Mouse (Mus musculus) hindlimb bud, embryonic 11.5 days (tissue): ENCODE results near the gene Rpl38.

Source experiments
- DNase-seq: peaks from one replicate; pipeline ENCODE4 v3.0.0-alpha.2; 2012; ENCODE audit warnings: low read depth, low spot score; ENCODE audit errors: extremely low spot score

Rpl38 gene

GRCm38 (mm10) chr11:114668301-114668710 lies at the start of gene Rpl38:
Gene Rpl38 (plus strand): TSS chr11:114668524.
- peak; percentile 98 for DNase-seq

GRCm38 (mm10) chr11:114618697-114619417 lies 49.5 kb upstream of the Rpl38 start:
- DNase-seq, result no peak

GRCm38 (mm10) chr11:114626071-114626690 lies 42.1 kb upstream of the Rpl38 start:
- no peak for DNase-seq

- no peak for DNase-seq
Measured at GRCm38 (mm10) chr11:114627036-114627435, 41.3 kb upstream of the Rpl38 start.

GRCm38 (mm10) chr11:114628032-114628431 lies 40.3 kb upstream of the Rpl38 start:
- DNase-seq, result no peak

DNA sequence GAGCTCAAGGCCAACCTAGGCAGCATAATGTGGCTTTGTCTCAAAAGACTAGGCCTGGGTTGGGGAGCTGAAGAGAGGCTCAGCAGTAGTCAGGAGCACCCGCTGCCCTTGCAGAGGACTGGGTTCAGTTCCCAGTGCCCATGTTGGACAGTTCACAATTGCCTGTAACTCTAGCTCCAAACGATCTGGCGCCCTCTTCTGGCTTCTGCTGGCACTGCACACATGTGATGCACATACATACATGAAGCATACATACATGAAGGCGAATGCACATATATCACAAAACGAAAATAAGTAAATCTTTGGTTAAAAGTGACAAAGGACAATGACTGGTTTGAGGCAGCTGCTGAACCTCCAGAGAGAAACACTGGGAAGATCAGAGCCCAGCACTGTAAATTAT lies 38.3 kb upstream of the Rpl38 start:
- no peak for DNase-seq

DNA sequence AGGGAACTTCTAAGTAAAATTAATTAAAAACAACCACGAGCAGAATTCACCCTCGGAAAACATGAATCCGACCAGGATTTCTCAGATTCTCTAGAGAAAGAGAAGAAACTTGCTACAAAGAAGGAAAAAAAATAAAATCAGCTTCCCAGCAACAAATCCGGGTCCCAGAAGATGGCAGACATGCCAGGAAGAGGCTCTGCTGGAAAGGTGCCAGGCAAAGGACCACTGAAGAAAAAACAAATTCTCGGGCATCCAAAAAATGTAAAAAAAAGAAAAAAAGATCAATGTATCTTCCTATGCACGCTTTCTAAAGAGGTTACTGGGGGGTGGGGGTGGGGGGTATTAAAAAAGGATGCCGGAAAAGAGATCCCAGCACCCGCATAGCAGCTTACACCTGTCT lies 36.1 kb upstream of the Rpl38 start:
- DNase-seq, result no peak

DNA sequence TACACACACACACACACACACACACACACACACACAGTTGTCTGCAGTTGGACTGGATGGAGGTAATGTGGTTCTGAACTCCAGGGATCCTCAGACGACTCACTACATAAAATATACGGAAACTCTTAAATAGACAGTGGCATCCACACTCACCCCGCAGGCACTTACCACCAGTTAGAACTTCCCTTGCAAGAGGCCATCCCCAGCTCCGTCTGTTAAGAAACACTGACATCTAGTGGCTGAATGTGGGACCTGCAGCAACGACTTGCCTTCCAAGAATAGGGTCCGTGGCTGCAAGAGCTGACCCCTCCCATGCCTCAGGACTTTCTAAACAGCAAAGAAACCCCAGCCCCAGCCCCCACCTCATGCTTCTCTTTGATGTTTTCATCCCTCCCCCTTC lies 32.0 kb upstream of the Rpl38 start:
- peak; percentile 89 for DNase-seq

- no peak for DNase-seq
Measured at GRCm38 (mm10) chr11:114636727-114637505, 31.4 kb upstream of the Rpl38 start.

DNA sequence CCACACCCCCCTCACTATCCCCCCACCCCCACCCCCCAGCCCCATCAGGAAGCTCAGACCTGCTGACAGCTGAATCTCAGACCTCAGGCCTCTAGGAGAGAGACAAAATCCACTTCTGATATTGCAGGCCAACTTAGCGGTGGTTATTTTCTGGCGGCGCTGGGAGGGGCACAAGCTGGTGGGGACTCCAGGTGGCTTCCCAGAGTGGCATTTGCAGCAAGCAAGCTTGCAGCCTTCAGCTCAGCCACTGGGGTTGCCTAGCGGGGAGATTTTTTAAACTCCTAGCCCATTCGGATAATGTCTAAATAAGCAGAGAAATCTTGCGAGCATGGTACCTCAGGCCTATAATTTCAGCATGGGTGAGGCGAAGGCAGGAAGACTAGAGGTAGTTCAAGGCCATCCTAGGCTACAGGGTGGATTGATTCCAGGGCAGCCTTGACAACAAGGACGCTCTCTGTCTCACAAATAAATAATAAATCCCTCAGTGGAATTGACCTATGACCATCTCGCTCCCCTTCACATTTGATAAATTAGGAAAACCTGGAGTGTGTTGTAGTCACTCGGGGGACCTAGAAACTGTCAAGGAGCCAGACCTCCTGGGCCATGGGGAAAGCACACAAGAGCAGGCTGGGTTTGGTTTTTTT lies 29.6 kb upstream of the Rpl38 start:
- no peak for DNase-seq

GRCm38 (mm10) chr11:114639681-114640103 lies 28.6 kb upstream of the Rpl38 start:
- no peak for DNase-seq

GRCm38 (mm10) chr11:114640658-114641057 lies 27.7 kb upstream of the Rpl38 start:
- DNase-seq, result no peak

DNA sequence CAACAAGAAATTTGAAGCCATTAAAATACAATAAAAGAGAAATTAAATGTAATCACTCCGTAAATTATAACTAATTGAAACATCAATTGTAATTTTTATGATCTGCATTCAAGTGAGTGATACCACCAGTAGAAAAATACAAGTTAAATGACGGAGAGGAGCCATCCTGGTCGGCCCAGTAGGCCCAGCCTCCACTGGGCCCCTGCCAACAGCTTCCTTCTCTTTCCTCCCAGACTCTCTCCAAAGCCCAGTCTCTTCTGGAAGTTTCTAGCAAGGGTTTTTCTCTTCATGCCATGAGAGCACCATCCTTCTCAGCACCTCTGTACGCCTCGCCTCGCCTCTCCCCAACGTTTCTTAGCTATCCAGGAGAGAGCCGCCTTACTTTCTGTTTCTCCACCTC lies 27.2 kb upstream of the Rpl38 start:
- no peak for DNase-seq

- DNase-seq, result no peak
Measured at GRCm38 (mm10) chr11:114642184-114642583, 26.1 kb upstream of the Rpl38 start.

DNA sequence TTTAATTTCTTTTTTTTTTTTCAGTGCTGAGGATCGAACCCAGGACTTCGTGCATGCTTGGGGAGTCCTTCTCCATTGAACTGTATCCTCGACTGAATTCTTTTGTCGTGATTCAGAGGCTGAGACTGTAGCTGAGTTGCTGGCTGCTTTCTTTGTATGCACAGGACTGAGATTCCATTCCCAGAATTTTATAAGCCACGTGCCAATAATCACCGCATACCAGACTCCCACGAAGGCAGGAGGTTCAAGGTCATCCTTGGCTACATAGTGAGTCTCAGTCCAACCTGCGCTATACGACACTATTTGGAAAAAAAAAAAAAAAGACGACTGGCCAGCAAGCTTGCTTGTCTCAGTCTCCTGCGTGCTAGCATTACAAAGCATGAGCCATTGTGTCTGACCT lies 25.4 kb upstream of the Rpl38 start:
- no peak for DNase-seq

DNA sequence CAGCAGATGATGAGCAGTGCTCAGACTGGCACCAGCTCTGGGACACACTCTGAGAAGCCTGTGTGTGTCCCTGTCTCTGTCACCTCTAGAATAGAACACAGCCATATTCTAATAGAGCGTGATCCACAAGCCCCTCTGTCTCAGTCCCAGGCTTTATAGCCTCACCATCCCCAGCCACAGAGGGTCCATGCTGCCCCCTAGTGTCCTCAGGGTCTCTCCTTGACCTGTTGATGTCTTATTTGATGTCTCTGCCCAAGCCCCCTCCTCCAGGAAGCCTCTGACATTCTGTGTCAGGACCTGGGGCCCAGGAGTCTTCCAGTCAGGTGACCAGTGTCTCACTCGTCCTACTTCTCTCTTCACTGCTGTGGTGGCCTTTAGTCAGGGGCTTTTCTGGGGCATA lies 24.2 kb upstream of the Rpl38 start:
- DNase-seq, result no peak

GRCm38 (mm10) chr11:114649510-114649909 lies 18.8 kb upstream of the Rpl38 start:
- DNase-seq, result no peak

- no peak for DNase-seq
Measured at GRCm38 (mm10) chr11:114652531-114652930, 15.8 kb upstream of the Rpl38 start.

DNA sequence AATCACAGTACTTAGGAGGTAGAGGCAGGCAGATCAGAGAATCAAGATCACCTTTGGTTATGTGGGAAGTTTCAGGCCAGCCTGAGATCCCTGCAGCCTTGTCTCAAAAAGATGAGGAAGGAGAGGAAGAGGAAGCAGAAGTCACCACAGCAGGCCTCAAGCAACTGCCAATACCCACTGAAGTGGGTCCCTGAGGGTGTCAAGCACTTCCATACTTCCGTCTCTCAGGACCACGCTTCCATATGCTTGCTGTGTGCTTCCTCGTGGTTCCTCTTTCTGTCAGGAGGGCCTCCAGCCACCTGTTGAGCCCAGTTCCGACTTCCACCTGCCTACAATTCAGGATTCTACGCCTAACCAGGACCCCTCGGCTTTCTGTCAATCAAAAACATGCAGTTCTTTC lies 14.7 kb upstream of the Rpl38 start:
- DNase-seq, result no peak

DNA sequence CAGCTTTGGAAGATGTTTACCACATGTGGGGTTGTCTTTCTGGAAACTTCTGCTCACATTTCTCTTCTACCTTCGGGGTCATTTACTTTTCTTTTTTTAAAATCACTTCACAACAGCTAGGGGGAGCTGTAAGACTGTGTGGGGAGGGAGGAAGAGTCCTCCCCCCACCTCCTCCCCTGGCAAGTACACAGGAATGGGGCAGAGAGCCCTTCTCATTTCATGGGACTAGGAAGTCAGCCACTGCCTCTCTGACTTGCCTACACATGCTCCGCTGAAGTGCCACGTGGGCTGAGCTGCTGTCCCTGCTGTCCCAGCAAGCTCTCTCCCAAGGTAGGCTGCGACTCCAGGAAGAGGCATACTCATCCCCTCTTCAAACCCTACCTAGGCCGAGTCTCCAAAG lies 13.8 kb upstream of the Rpl38 start:
- no peak for DNase-seq

DNA sequence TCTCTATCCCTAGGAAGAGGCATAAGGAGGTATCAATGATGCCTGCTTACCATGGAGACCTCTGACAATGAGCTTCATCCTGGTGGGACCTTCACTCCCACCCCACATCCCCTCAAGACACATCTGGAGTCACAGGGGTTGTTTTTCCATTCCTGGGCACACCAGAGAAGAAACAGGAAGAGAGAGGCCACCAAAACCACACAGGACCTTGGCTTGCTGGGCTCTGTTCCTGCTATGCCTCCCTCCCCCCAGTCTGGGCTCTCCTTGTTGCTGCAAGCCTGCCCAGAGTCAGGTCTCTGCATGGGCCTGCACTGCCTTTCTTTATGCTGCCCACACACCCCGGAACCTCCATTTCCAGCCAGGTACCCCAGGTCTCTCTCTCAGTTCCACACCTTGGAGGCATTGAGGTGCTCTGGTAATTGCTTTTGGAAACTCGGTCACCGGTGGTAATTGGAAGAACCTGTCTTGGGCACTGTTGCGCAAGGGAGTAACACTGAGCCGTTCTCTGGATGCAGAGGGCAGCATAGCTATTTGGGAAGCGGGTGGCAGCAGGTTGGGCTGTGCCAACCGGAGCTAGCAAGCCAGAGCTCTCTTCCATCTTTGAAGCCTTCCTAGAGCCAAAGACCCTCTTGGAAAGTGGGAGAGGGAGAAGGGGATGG lies 12.8 kb upstream of the Rpl38 start:
- DNase-seq, result no peak
